Mouse (Mus musculus) liver, adult 2 months (tissue): ENCODE results near the gene Dcaf10.

Experiments
- CTCF ChIP-seq: fragments of 200-500 bp; IDR thresholded peaks from 2 replicates; pipeline ENCODE4 v1.5.1; 2011; ENCODE audit warnings: low read depth, low read length, control low read depth
- POLR2A ChIP-seq: fragments of 200-500 bp; IDR thresholded peaks from 2 replicates; pipeline ENCODE4 v1.6.1; 2011; ENCODE audit warnings: low read length, control low read depth; ENCODE audit not compliant: insufficient read depth; ENCODE audit errors: extremely low read depth

GRCm38 (mm10) chr4:45341226-45341625 is 675 bp upstream of the Dcaf10 start:
- no peak for TF ChIP-seq CTCF
- no peak for TF ChIP-seq POLR2A
